Mouse (Mus musculus) ES-E14 (cell line): Measurements from ENCODE around the gene Gjc3.

ENCODE experiments used
- CHD2 ChIP-seq: IDR thresholded peaks from 2 replicates; pipeline ENCODE4 v1.6.1; 2014; ENCODE audit warnings: mild to moderate bottlenecking, low read depth, low read length, inconsistent platforms
- MAFK ChIP-seq: IDR thresholded peaks from 2 replicates; pipeline ENCODE4 v1.6.1; 2014; ENCODE audit warnings: mild to moderate bottlenecking, low read depth, low read length, inconsistent platforms; ENCODE audit not compliant: insufficient read depth
- ZC3H11A ChIP-seq: IDR thresholded peaks from 2 replicates; pipeline ENCODE4 v1.6.1; 2012; ENCODE audit warnings: low read depth, mild to moderate bottlenecking, inconsistent platforms, low read length, borderline replicate concordance

- TF ChIP-seq ZC3H11A = no peak
- no peak for TF ChIP-seq CHD2
- no peak for TF ChIP-seq MAFK
Measured at GRCm38 (mm10) chr5:137966492-137966891, 3.6 kb upstream of the Gjc3 start.
